Mouse (Mus musculus): ENCODE measurements at regions not wholly inside any gene's neighbourhood (a gene's known extent, or its start where the extent isn't known, plus 50 kb on each side); places are given as distances from the start of the nearest gene placed in this dataset.
A peak's percentile ranks its signal among the peaks of the same experiment; 100 is the strongest.

DNA sequence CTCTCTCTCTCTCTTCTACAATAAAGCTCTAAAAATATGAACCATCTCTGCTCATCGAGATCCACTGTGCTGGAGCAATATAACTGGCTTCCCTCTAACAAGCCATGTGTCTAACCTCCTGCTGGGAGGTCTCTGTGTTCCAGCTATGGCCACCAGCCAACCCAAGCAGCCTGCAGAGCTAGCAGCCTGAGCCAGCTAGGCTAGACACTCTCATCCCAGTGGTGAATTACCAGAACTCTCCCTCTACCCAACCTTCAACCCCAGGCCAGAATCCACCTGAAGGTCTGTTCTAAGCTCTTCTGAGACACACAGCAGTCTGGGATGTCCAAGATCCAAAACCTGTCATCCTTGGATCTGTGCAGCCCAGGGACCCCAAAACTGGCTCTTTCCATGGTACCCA lies 651.3 kb upstream of the Fat3 start:
- no peak for TF ChIP-seq CTCF (conservative IDR thresholded peaks at IDR 0.05)
- peak in 1 of 2 experiments; percentile 38 for DNase-seq (ENCODE audit: low spot score in 2 of 2)
- H3K4me3 ChIP-seq = no peak overlapping the region
- no peak overlapping the region for H3K27ac ChIP-seq

DNA sequence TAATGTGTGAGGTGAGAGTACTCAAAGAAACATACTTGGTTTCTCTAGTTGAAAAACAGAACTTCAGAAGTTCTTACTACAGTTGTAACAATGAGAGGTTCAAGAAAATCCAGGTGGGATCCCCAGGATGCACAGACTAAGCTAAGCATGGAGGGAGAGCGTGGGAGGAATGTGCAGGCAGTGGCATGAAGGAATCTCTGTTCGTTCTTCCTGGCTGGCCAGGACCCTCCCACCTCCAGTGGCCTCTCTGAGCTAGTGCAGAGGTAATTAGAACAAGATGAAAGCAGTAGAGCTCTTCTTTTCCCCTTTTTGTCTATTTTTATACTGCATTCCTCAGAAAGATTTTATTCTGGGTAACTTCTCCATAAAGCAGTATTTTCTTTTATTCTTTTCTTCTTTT lies 648.3 kb upstream of the Fat3 start:
- no peak overlapping the region for H3K27ac ChIP-seq
- no peak for TF ChIP-seq CTCF (conservative IDR thresholded peaks at IDR 0.05)
- no peak overlapping the region for H3K4me3 ChIP-seq
- no peak for DNase-seq (ENCODE audit: low spot score in 2 of 2)
